Mouse (Mus musculus): Measurements from ENCODE around the gene Timp1. TPM values are rescaled to one million over a fixed set of nuclear protein-coding genes. Genes with fewer than 3 reads are reported as not detected.

The Timp1 gene
- polyA plus RNA-seq, 1 experiment from 2014 or later, result 10.6 TPM

DNA sequence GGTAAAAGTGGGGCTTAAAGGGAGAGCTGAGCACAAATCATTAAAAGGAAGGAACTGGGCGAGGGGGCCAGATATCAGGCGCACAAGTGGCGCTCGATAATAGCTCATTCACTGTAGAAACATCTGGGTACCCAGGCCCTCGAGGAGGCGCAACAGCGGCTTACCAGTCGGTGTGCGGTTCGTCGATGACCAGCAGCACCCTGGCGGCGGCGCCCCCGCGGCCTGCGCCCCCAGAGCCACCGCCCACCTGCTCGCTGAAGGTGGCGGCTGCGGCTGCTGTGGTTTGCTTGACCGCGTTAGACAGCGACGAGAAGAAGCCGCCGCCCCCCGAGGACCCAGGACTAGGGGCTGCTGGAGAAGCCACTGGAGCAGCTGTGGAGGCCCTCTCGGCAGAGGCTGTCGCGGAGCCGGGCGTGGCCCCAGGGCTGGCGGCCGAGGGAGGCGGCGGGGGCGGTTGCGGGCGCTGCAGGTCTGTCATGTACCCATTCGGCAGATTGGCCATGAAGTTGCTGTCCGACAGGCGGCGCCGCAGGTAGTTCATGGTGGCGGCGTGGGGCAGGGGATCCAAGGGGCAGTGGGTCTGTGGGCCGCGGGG is 50.4 kb downstream of the Timp1 start:
- DNase-seq (ENCODE audit: low spot score) (peak; percentile 31), ATAC-seq (replicated peaks; ENCODE audit: low FRiP score) (no peak)
- no peak overlapping the region for H3K27ac ChIP-seq (ENCODE audit: low read depth, low read length)
- H3K9ac ChIP-seq (ENCODE audit: low read depth, low read length), result no peak overlapping the region
- no peaks in the 10 kb centered on the region for H3K9me3 ChIP-seq (ENCODE audit: control insufficient read depth, low read length)
- H3K27me3 ChIP-seq (replicated peaks; ENCODE audit: control insufficient read depth, insufficient read depth, low read length), result peaks cover 27% of the 10 kb centered on the region
- H3K4me3 ChIP-seq (ENCODE audit: low read depth, low read length), result peak overlapping the region; percentile 45
- peak overlapping the region; percentile 75 for H3K4me2 ChIP-seq
- no peaks in the 10 kb centered on the region for H3K36me3 ChIP-seq (ENCODE audit: control insufficient read depth, insufficient read depth, low read length)
- H3K4me1 ChIP-seq (replicated peaks; ENCODE audit: control insufficient read depth, insufficient read depth, low read length), result no peaks in the 10 kb centered on the region
- WGBS, result 12% methylated on average over 48 of the region's 49 CpGs

- ATAC-seq (replicated peaks; ENCODE audit: low FRiP score) (peak; percentile 71), DNase-seq (ENCODE audit: low spot score) (peak; percentile 58)
- no peaks in the 10 kb centered on the region for H3K4me1 ChIP-seq (replicated peaks; ENCODE audit: control insufficient read depth, insufficient read depth, low read length)
- no peaks in the 10 kb centered on the region for H3K36me3 ChIP-seq (ENCODE audit: control insufficient read depth, insufficient read depth, low read length)
- peak within 1 kb of the TSS; percentile 75 for H3K4me2 ChIP-seq
- no peak within 1 kb of the TSS for H3K27ac ChIP-seq (ENCODE audit: low read depth, low read length)
- H3K4me3 ChIP-seq (ENCODE audit: low read depth, low read length), result peak within 1 kb of the TSS; percentile 45
- H3K27me3 ChIP-seq (replicated peaks; ENCODE audit: control insufficient read depth, insufficient read depth, low read length), result peaks cover 27% of the 10 kb centered on the region
- H3K9me3 ChIP-seq (ENCODE audit: control insufficient read depth, low read length), result no peaks in the 10 kb centered on the region
- no peak within 1 kb of the TSS for H3K9ac ChIP-seq (ENCODE audit: low read depth, low read length)
- WGBS, result 9% methylated on average over 39 of the region's 44 CpGs
These were observed 50.9 kb downstream of the Timp1 start, which contains the start of gene Syn1 for GRCm38 (mm10) chrX:20920844-20921364. Syn1 (minus strand) TSS chrX:20921004.

DNA sequence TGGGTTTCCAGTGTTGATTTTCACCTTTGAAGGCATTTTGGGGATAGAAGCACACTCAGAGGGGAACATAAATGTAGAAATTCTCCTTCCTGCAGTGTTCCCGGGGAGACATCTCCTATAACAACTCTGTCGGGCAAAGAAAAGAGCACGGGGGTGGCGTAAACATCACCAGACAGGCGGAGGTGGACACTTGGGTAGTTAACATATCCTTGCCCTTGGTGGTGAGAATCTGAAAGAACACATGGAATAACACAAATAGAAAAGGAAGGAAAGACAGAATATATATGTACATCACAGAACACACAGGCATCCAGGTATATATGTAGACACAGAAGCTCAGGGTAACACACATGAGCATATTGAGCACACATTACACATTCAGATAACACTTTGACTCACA is 51.4 kb downstream of the Timp1 start:
- H3K9me3 ChIP-seq (ENCODE audit: control insufficient read depth, low read length), result no peaks in the 10 kb centered on the region
- DNase-seq (ENCODE audit: low spot score) (no peak), ATAC-seq (replicated peaks; ENCODE audit: low FRiP score) (no peak)
- H3K27me3 ChIP-seq (replicated peaks; ENCODE audit: control insufficient read depth, insufficient read depth, low read length), result peaks cover 27% of the 10 kb centered on the region
- H3K9ac ChIP-seq (ENCODE audit: low read depth, low read length), result no peak overlapping the region
- no peak overlapping the region for H3K27ac ChIP-seq (ENCODE audit: low read depth, low read length)
- no peaks in the 10 kb centered on the region for H3K4me1 ChIP-seq (replicated peaks; ENCODE audit: control insufficient read depth, insufficient read depth, low read length)
- 39% methylated on average over 5 of the region's 5 CpGs for WGBS
- H3K4me3 ChIP-seq (ENCODE audit: low read depth, low read length), result no peak overlapping the region
- no peaks in the 10 kb centered on the region for H3K36me3 ChIP-seq (ENCODE audit: control insufficient read depth, insufficient read depth, low read length)
- peak overlapping the region; percentile 75 for H3K4me2 ChIP-seq

- H3K27me3 ChIP-seq (replicated peaks; ENCODE audit: control insufficient read depth, insufficient read depth, low read length), result peaks cover 24% of the 10 kb centered on the region
- H3K36me3 ChIP-seq (ENCODE audit: control insufficient read depth, insufficient read depth, low read length), result no peaks in the 10 kb centered on the region
- H3K4me2 ChIP-seq, result no peak overlapping the region
- H3K27ac ChIP-seq (ENCODE audit: low read depth, low read length), result no peak overlapping the region
- no peak for DNase-seq (ENCODE audit: low spot score)
- no peak overlapping the region for H3K9ac ChIP-seq (ENCODE audit: low read depth, low read length)
- H3K9me3 ChIP-seq (ENCODE audit: control insufficient read depth, low read length), result no peaks in the 10 kb centered on the region
- no peaks in the 10 kb centered on the region for H3K4me1 ChIP-seq (replicated peaks; ENCODE audit: control insufficient read depth, insufficient read depth, low read length)
- WGBS, result 70% methylated on average over 1 of the region's 1 CpGs
- H3K4me3 ChIP-seq (ENCODE audit: low read depth, low read length), result no peak overlapping the region
- ATAC-seq (replicated peaks; ENCODE audit: low FRiP score), result no peak
These were observed 53.5 kb downstream of the Timp1 start for GRCm38 (mm10) chrX:20923506-20923905.

Small RNAs within 50 kb of the gene (microRNA-seq; reads per million reads assigned to microRNA genes)
- gene Gm24824 (ENCODE audit: borderline number of aligned reads) (not detected), gene Mir5617 (ENCODE audit: borderline number of aligned reads) (not detected)

Other genes with a start within 250 kb of the Timp1 start
- 189 and 203 TPM in 2 replicates for gene Uba1, start 211.8 kb upstream of the Timp1 start, polyA plus RNA-seq (2014; fragmentation: Nextera tagmentation; extraction: Ambion mirVana)
- 62.1 and 68.3 TPM in 2 replicates for gene Cdk16, start 182.2 kb upstream of the Timp1 start, polyA plus RNA-seq (2014; fragmentation: Nextera tagmentation; extraction: Ambion mirVana)
- gene Usp11, start 166.3 kb upstream of the Timp1 start, polyA plus RNA-seq (2014; fragmentation: Nextera tagmentation; extraction: Ambion mirVana), result 33.0 and 36.3 TPM in 2 replicates
- gene Araf, start 72.4 kb upstream of the Timp1 start, polyA plus RNA-seq (2014; fragmentation: Nextera tagmentation; extraction: Ambion mirVana), result 83.7 and 84.4 TPM in 2 replicates
- gene Syn1, start 50.8 kb downstream of the Timp1 start, polyA plus RNA-seq (2014; fragmentation: Nextera tagmentation; extraction: Ambion mirVana), result 0.48 and 0.60 TPM in 2 replicates
- gene Cfp, start 61.4 kb downstream of the Timp1 start, polyA plus RNA-seq (2014; fragmentation: Nextera tagmentation; extraction: Ambion mirVana), result 11.5 and 12.0 TPM in 2 replicates
- 3.4 and 4.1 TPM in 2 replicates for gene Elk1, start 80.4 kb downstream of the Timp1 start, polyA plus RNA-seq (2014; fragmentation: Nextera tagmentation; extraction: Ambion mirVana)
- 62.7 and 66.7 TPM in 2 replicates for gene Uxt, start 91.9 kb downstream of the Timp1 start, polyA plus RNA-seq (2014; fragmentation: Nextera tagmentation; extraction: Ambion mirVana)
- gene Zfp182, start 192.2 kb downstream of the Timp1 start, polyA plus RNA-seq (2014; fragmentation: Nextera tagmentation; extraction: Ambion mirVana), result 4.5 TPM in 2 replicates
- not detected in 2 replicates for gene Spaca5, start 198.2 kb downstream of the Timp1 start, polyA plus RNA-seq (2014; fragmentation: Nextera tagmentation; extraction: Ambion mirVana)
- 0.33 and 0.48 TPM in 2 replicates for gene Zfp300, start 219.4 kb downstream of the Timp1 start, polyA plus RNA-seq (2014; fragmentation: Nextera tagmentation; extraction: Ambion mirVana)
- not detected in 2 replicates for gene Ssxa1, start 245.7 kb downstream of the Timp1 start, polyA plus RNA-seq (2014; fragmentation: Nextera tagmentation; extraction: Ambion mirVana)